Mouse (Mus musculus): ENCODE measurements around the gene Fam184a. TPM values are rescaled to one million over a fixed set of nuclear protein-coding genes. Genes with fewer than 3 reads are reported as not detected.
"Not testable (repeated sequence)": the region's sequence is repeated elsewhere in the genome, so short reads cannot be mapped to it uniquely, and the experiment has no call there.

The Fam184a gene
- polyA plus RNA-seq, 1 experiment from 2014 or later: 0.05 TPM

- no peak overlapping the region for H3K4me2 ChIP-seq (ENCODE audit: low read depth, low read length)
- no peaks in the 10 kb centered on the region for H3K27me3 ChIP-seq (ENCODE audit: insufficient read depth, low read length)
- H3K4me3 ChIP-seq (ENCODE audit: low read depth, low read length): no peak overlapping the region
- no peaks in the 10 kb centered on the region for H3K36me3 ChIP-seq (replicated peaks; ENCODE audit: insufficient read depth, low read length)
- DNase-seq (no peak), ATAC-seq (no peak)
- H3K4me1 ChIP-seq (ENCODE audit: insufficient read depth): no peaks in the 10 kb centered on the region
- H3K9me3 ChIP-seq (ENCODE audit: low read length): no peaks in the 10 kb centered on the region
- TF ChIP-seq CTCF (IDR thresholded peaks at IDR 0.05; ENCODE audit: low read depth): peak; percentile 70
- no peak for TF ChIP-seq EP300 (IDR thresholded peaks at IDR 0.05; ENCODE audit: low read depth)
- H3K9ac ChIP-seq (replicated peaks): no peak overlapping the region
- H3K27ac ChIP-seq (ENCODE audit: low read depth): no peak overlapping the region
These were observed 109.4 kb downstream of the Fam184a start for GRCm38 (mm10) chr10:53641507-53641906.

GRCm38 (mm10) chr10:53635246-53635971 lies 115.5 kb downstream of the Fam184a start:
- Histone ChIP-seq H3K27me3 (ENCODE audit: insufficient read depth, low read length) (no peaks in the 10 kb centered on the region), H3K9me3 (ENCODE audit: low read length) (no peaks in the 10 kb centered on the region), H3K4me3 (ENCODE audit: low read depth, low read length) (no peak overlapping the region), H3K4me1 (ENCODE audit: insufficient read depth) (no peaks in the 10 kb centered on the region), H3K9ac (replicated peaks) (no peak overlapping the region), H3K4me2 (ENCODE audit: low read depth, low read length) (no peak overlapping the region), H3K36me3 (replicated peaks; ENCODE audit: insufficient read depth, low read length) (no peaks in the 10 kb centered on the region), H3K27ac (ENCODE audit: low read depth) (no peak overlapping the region)
- 39% methylated on average over 13 of the region's 13 CpGs for WGBS (ENCODE audit: insufficient replicate concordance)
- no peak for ATAC-seq
- DNase-seq: no peak
- TF ChIP-seq CTCF (IDR thresholded peaks at IDR 0.05; ENCODE audit: low read depth) (no peak), EP300 (IDR thresholded peaks at IDR 0.05; ENCODE audit: low read depth) (no peak)

GRCm38 (mm10) chr10:53634160-53634559 lies 116.8 kb downstream of the Fam184a start:
- H3K36me3 ChIP-seq (replicated peaks; ENCODE audit: insufficient read depth, low read length): no peaks in the 10 kb centered on the region
- no peaks in the 10 kb centered on the region for H3K9me3 ChIP-seq (ENCODE audit: low read length)
- H3K27ac ChIP-seq (ENCODE audit: low read depth): no peak overlapping the region
- no peak overlapping the region for H3K4me3 ChIP-seq (ENCODE audit: low read depth, low read length)
- no peaks in the 10 kb centered on the region for H3K4me1 ChIP-seq (ENCODE audit: insufficient read depth)
- DNase-seq: no peak
- H3K27me3 ChIP-seq (ENCODE audit: insufficient read depth, low read length): no peaks in the 10 kb centered on the region
- H3K9ac ChIP-seq (replicated peaks): no peak overlapping the region
- no peak overlapping the region for H3K4me2 ChIP-seq (ENCODE audit: low read depth, low read length)
- ATAC-seq: no peak
- TF ChIP-seq EP300 (IDR thresholded peaks at IDR 0.05; ENCODE audit: low read depth) (no peak), CTCF (IDR thresholded peaks at IDR 0.05; ENCODE audit: low read depth) (no peak)
- 84% methylated on average over 10 of the region's 10 CpGs for whole genome bisulfite sequencing (ENCODE audit: insufficient replicate concordance)

- not testable (repeated sequence) for ATAC-seq; H3K27me3 ChIP-seq (ENCODE audit: insufficient read depth, low read length); H3K9me3 ChIP-seq (ENCODE audit: low read length); DNase-seq; H3K4me1 ChIP-seq (ENCODE audit: insufficient read depth); H3K36me3 ChIP-seq (replicated peaks; ENCODE audit: insufficient read depth, low read length)
- Histone ChIP-seq H3K4me3 (ENCODE audit: low read depth, low read length) (peak within 1 kb of the TSS; percentile 86), H3K27ac (ENCODE audit: low read depth) (peak within 1 kb of the TSS; percentile 95), H3K4me2 (ENCODE audit: low read depth, low read length) (peak within 1 kb of the TSS; percentile 76), H3K9ac (replicated peaks) (peak within 1 kb of the TSS; percentile 80)
- WGBS (ENCODE audit: insufficient replicate concordance): 50% methylated on average over 10 of the region's 10 CpGs
These were observed 120.6 kb downstream of the Fam184a start, which contains the start of gene Mcm9 for GRCm38 (mm10) chr10:53630339-53630738. Gene Mcm9, minus strand, starts transcription at chr10:53630439.

- under 1% methylated on average over 28 of the region's 35 CpGs for WGBS (ENCODE audit: insufficient replicate concordance)
- H3K36me3 ChIP-seq (replicated peaks; ENCODE audit: insufficient read depth, low read length): peaks cover 7% of the 10 kb centered on the region
These were observed 121.0 kb downstream of the Fam184a start for GRCm38 (mm10) chr10:53629918-53630250.

GRCm38 (mm10) chr10:53629247-53629917 lies 121.5 kb downstream of the Fam184a start:
- Histone ChIP-seq H3K27ac (ENCODE audit: low read depth) (peak overlapping the region; percentile 95), H3K36me3 (replicated peaks; ENCODE audit: insufficient read depth, low read length) (peaks cover 11% of the 10 kb centered on the region), H3K4me3 (ENCODE audit: low read depth, low read length) (peak overlapping the region; percentile 86), H3K9me3 (ENCODE audit: low read length) (no peaks in the 10 kb centered on the region), H3K4me1 (ENCODE audit: insufficient read depth) (peaks cover 5% of the 10 kb centered on the region; the same call in 1 of the 2 replicates), H3K27me3 (ENCODE audit: insufficient read depth, low read length) (no peaks in the 10 kb centered on the region), H3K9ac (replicated peaks) (peak overlapping the region; percentile 80), H3K4me2 (ENCODE audit: low read depth, low read length) (peak overlapping the region; percentile 76)
- DNase-seq: peak; percentile 94
- TF ChIP-seq CTCF (IDR thresholded peaks at IDR 0.05; ENCODE audit: low read depth) (peak; percentile 65), EP300 (IDR thresholded peaks at IDR 0.05; ENCODE audit: low read depth) (no peak)
- WGBS (ENCODE audit: insufficient replicate concordance): under 1% methylated on average over 58 of the region's 67 CpGs
- ATAC-seq: peak; percentile 86

More at GRCm38 (mm10) chr10:53629918-53630250, 121.0 kb downstream of the Fam184a start:
- Histone ChIP-seq H3K27me3 (ENCODE audit: insufficient read depth, low read length) (no peaks in the 10 kb centered on the region), H3K27ac (ENCODE audit: low read depth) (peak overlapping the region; percentile 95), H3K4me3 (ENCODE audit: low read depth, low read length) (peak overlapping the region; percentile 86), H3K9ac (replicated peaks) (peak overlapping the region; percentile 80), H3K4me2 (ENCODE audit: low read depth, low read length) (peak overlapping the region; percentile 76), H3K4me1 (ENCODE audit: insufficient read depth) (peaks cover 5% of the 10 kb centered on the region; the same call in 1 of the 2 replicates), H3K9me3 (ENCODE audit: low read length) (no peaks in the 10 kb centered on the region)
- ATAC-seq (peak; percentile 95), DNase-seq (peak; percentile 100)
- TF ChIP-seq CTCF (IDR thresholded peaks at IDR 0.05; ENCODE audit: low read depth) (no peak), EP300 (IDR thresholded peaks at IDR 0.05; ENCODE audit: low read depth) (no peak)
